8 mouse cellular contexts compared by ENCODE assay signal in genomic region chr7:46033109-46033869, GRCm38 (mm10). TPM values are rescaled to one million over a fixed set of nuclear protein-coding genes. Genes with fewer than 3 reads are reported as not detected.
DNase-seq lines count a peak whose midpoint lies in the region; ATAC-seq lines count a peak whose summit lies in the region.

Nomo1 (plus strand) TSS chr7:46033698.

- peak within 1 kb of the TSS; percentile 62 for H3K4me3 ChIP-seq in lung, embryonic 16.5 days (ENCODE audit: low read length)

- no peaks in the 10 kb centered on the region for H3K36me3 ChIP-seq in lung, embryonic 16.5 days (ENCODE audit: control insufficient read depth, insufficient read depth, low read length)

- H3K9me3 ChIP-seq in lung, embryonic 16.5 days (ENCODE audit: control insufficient read depth, low read length): no peaks in the 10 kb centered on the region

- peak; percentile 85 for DNase-seq in MEL-GATA-1-ER (ENCODE audit: extremely low read depth, low read depth)
- peak; percentile 97 for DNase-seq in cerebellum, adult 8-10 months
- peak; percentile 98 for DNase-seq in forelimb bud, embryonic 11.5 days (ENCODE audit: low read depth, low spot score)
- peak; percentile 87 for DNase-seq in layer of hippocampus, adult 9-10 months (ENCODE audit: low spot score)
- peak; percentile 97 for DNase-seq in ovary, postnatal 10 days (ENCODE audit: low spot score)
- DNase-seq in thymus, postnatal 10 days (ENCODE audit: low spot score in 2 of 2): peak; percentile 91 to 97

- peak; percentile 80 to 89 for ATAC-seq in hematopoietic stem cell, adult 5-6 weeks (replicated peaks in 1 of 2; ENCODE audit: insufficient read depth in 1 of 2, low FRiP score in 2 of 2, low TSS enrichment in 1 of 2, low read depth in 1 of 2, poor library complexity in 2 of 2, severe bottlenecking in 2 of 2)
- ATAC-seq in lung, embryonic 16.5 days (ENCODE audit: low read depth): peak; percentile 97

- peak within 1 kb of the TSS; percentile 72 for H3K9ac ChIP-seq in lung, embryonic 16.5 days (ENCODE audit: low read length)

- no peaks in the 10 kb centered on the region for H3K27me3 ChIP-seq in lung, embryonic 16.5 days (ENCODE audit: control insufficient read depth, insufficient read depth, low read depth, low read length)

- peaks cover 10% of the 10 kb centered on the region for H3K4me1 ChIP-seq in lung, embryonic 16.5 days (replicated peaks; ENCODE audit: control insufficient read depth, insufficient read depth, low read length)

- H3K4me2 ChIP-seq in lung, embryonic 16.5 days (ENCODE audit: low read depth, low read length): peak within 1 kb of the TSS; percentile 74

- WGBS in lung, embryonic 16.5 days: 5% methylated on average over 44 of the region's 44 CpGs

- H3K27ac ChIP-seq in lung, embryonic 16.5 days (ENCODE audit: low read length): no peak within 1 kb of the TSS

RNA-seq across cellular contexts. Expression of gene Nomo1, which starts in this region (rescaled TPM):
- total RNA-seq in hematopoietic stem cell, adult 5-6 weeks (2017): 36.7 and 48.5 TPM in 2 replicates
- 30.3 and 31.4 TPM in 2 replicates for polyA plus RNA-seq in lung, embryonic 16.5 days (2015; fragmentation: Nextera tagmentation; extraction: Ambion mirVana)
